Mouse (Mus musculus) forebrain, embryonic 16.5 days (tissue): ENCODE measurements around the gene Olfr1122. TPM values are rescaled to one million over a fixed set of nuclear protein-coding genes. Genes with fewer than 3 reads are reported as not detected.
"Not testable (repeated sequence)": the region's sequence is repeated elsewhere in the genome, so short reads cannot be mapped to it uniquely, and the experiment has no call there.

Experiments
- ATAC-seq: fragments of 200-750 bp; cut with Nextera tagmentation; 2 replicates; pipeline ENCODE4 v1.8.0; 2017; ENCODE audit warnings: mild to moderate bottlenecking, moderate library complexity
- H3K27ac ChIP-seq: fragments of 300-500 bp; sonication (generic); 2 replicates; pipeline ENCODE4 v1.5.1; 2014; ENCODE audit warnings: low read length, control low read depth
- H3K27me3 ChIP-seq: fragments of 300-500 bp; sonication (generic); replicated peaks from 2 replicates; pipeline ENCODE4 v1.6.1; 2014; ENCODE audit warnings: low read length; ENCODE audit not compliant: control insufficient read depth, insufficient read depth
- H3K36me3 ChIP-seq: fragments of 300-500 bp; sonication (generic); 2 replicates; pipeline ENCODE4 v1.6.1; 2014; ENCODE audit not compliant: control insufficient read depth, insufficient read depth
- H3K4me1 ChIP-seq: fragments of 300-500 bp; sonication (generic); replicated peaks from 2 replicates; pipeline ENCODE4 v1.6.1; 2014; ENCODE audit warnings: low read length; ENCODE audit not compliant: control insufficient read depth, insufficient read depth
- H3K4me2 ChIP-seq: fragments of 300-500 bp; sonication (generic); 2 replicates; pipeline ENCODE4 v1.6.1; 2014; ENCODE audit warnings: mild to moderate bottlenecking, low read length, control low read depth
- H3K4me3 ChIP-seq: fragments of 300-500 bp; sonication (generic); replicated peaks from 2 replicates; pipeline ENCODE4 v1.5.1; 2014; ENCODE audit warnings: mild to moderate bottlenecking, low read length, control low read depth
- H3K9ac ChIP-seq: fragments of 300-500 bp; sonication (generic); replicated peaks from 2 replicates; pipeline ENCODE4 v1.6.1; 2014; ENCODE audit warnings: low read depth, low read length, control low read depth
- H3K9me3 ChIP-seq: fragments of 300-500 bp; sonication (generic); 2 replicates; pipeline ENCODE4 v1.6.1; 2016; ENCODE audit warnings: low read length; ENCODE audit not compliant: control insufficient read depth
- WGBS: fragments of 180-500 bp; shearing (Covaris S2); extraction: QIAGEN DNeasy Blood & Tissue Kit; methylation state at CpG from one replicate; pipeline ENCODE4 v1.1.7; 2014; 5-methylcytosine and 5-hydroxymethylcytosine counted together
- polyA plus RNA-seq: library from polyadenylated mRNA; unstranded; fragments of >200 nt; fragmentation: Nextera tagmentation; extraction: Ambion mirVana; gene quantifications from 2 replicates; pipeline ENCODE4 v1.2.1, GENCODE M21; 2015

Gene Olfr1122
- not detected in 2 replicates for polyA plus RNA-seq

- no peaks in the 10 kb centered on the region for H3K27me3 ChIP-seq
- ATAC-seq = no peak
- no peaks in the 10 kb centered on the region for H3K9me3 ChIP-seq
- H3K36me3 ChIP-seq = no peaks in the 10 kb centered on the region
- H3K27ac ChIP-seq = no peak within 1 kb of the TSS
- WGBS = 91% methylated on average over 2 of the region's 2 CpGs
- H3K4me1 ChIP-seq = no peaks in the 10 kb centered on the region
- no peak within 1 kb of the TSS for H3K9ac ChIP-seq
- H3K4me3 ChIP-seq = no peak within 1 kb of the TSS
- no peak within 1 kb of the TSS for H3K4me2 ChIP-seq
Measured at GRCm38 (mm10) chr2:87385549-87385948, at the start of gene Olfr1122. Gene Olfr1122, plus strand, starts transcription at chr2:87385849.

- Histone ChIP-seq H3K4me2 (no peak within 1 kb of the TSS), H3K27me3 (no peaks in the 10 kb centered on the region), H3K27ac (no peak within 1 kb of the TSS), H3K9ac (no peak within 1 kb of the TSS), H3K4me1 (no peaks in the 10 kb centered on the region), H3K4me3 (no peak within 1 kb of the TSS), H3K9me3 (no peaks in the 10 kb centered on the region), H3K36me3 (no peaks in the 10 kb centered on the region)
- no peak for ATAC-seq
- WGBS = 60% methylated on average over 2 of the region's 2 CpGs
Measured at GRCm38 (mm10) chr2:87354515-87354914, 31.1 kb upstream of the Olfr1122 start, which contains the start of gene Olfr1120. Gene Olfr1120, plus strand, starts transcription at chr2:87354815.

GRCm38 (mm10) chr2:87360121-87360520, 25.5 kb upstream of the Olfr1122 start:
- not testable (repeated sequence) for H3K4me2 ChIP-seq, H3K9ac ChIP-seq, H3K27me3 ChIP-seq, H3K27ac ChIP-seq, H3K9me3 ChIP-seq, H3K4me3 ChIP-seq, H3K4me1 ChIP-seq, ATAC-seq, H3K36me3 ChIP-seq
- 98% methylated on average over 2 of the region's 2 CpGs for WGBS

- no peaks in the 10 kb centered on the region for H3K9me3 ChIP-seq
- H3K27me3 ChIP-seq = no peaks in the 10 kb centered on the region
- H3K9ac ChIP-seq = no peak within 1 kb of the TSS
- 35% methylated on average over 1 of the region's 1 CpGs for WGBS
- H3K4me1 ChIP-seq = no peaks in the 10 kb centered on the region
- no peak within 1 kb of the TSS for H3K27ac ChIP-seq
- H3K4me3 ChIP-seq = no peak within 1 kb of the TSS
- no peak within 1 kb of the TSS for H3K4me2 ChIP-seq
- ATAC-seq = no peak
- no peaks in the 10 kb centered on the region for H3K36me3 ChIP-seq
Measured at GRCm38 (mm10) chr2:87369595-87369994, 16.1 kb upstream of the Olfr1122 start, which contains the start of gene Olfr1121. Gene Olfr1121, plus strand, starts transcription at chr2:87369895.

GRCm38 (mm10) chr2:87371726-87372125, 13.9 kb upstream of the Olfr1122 start:
- no peak overlapping the region for H3K4me2 ChIP-seq
- no peaks in the 10 kb centered on the region for H3K9me3 ChIP-seq
- whole genome bisulfite sequencing = 89% methylated on average over 4 of the region's 4 CpGs
- no peaks in the 10 kb centered on the region for H3K27me3 ChIP-seq
- H3K27ac ChIP-seq = no peak overlapping the region
- no peaks in the 10 kb centered on the region for H3K4me1 ChIP-seq
- H3K4me3 ChIP-seq = no peak overlapping the region
- ATAC-seq = no peak
- H3K9ac ChIP-seq = no peak overlapping the region
- H3K36me3 ChIP-seq = no peaks in the 10 kb centered on the region

- H3K27ac ChIP-seq = no peak overlapping the region
- no peak for ATAC-seq
- no peak overlapping the region for H3K9ac ChIP-seq
- WGBS = 87% methylated on average over 2 of the region's 2 CpGs
- H3K4me2 ChIP-seq = no peak overlapping the region
- H3K4me3 ChIP-seq = no peak overlapping the region
- no peaks in the 10 kb centered on the region for H3K9me3 ChIP-seq
- H3K36me3 ChIP-seq = no peaks in the 10 kb centered on the region
- H3K27me3 ChIP-seq = no peaks in the 10 kb centered on the region
- no peaks in the 10 kb centered on the region for H3K4me1 ChIP-seq
Measured at GRCm38 (mm10) chr2:87383935-87384334, 1.7 kb upstream of the Olfr1122 start.

GRCm38 (mm10) chr2:87393605-87394004, 8.0 kb downstream of the Olfr1122 start:
- H3K9ac ChIP-seq, H3K9me3 ChIP-seq, H3K27me3 ChIP-seq, H3K4me3 ChIP-seq, ATAC-seq, H3K4me2 ChIP-seq, H3K4me1 ChIP-seq, H3K27ac ChIP-seq, H3K36me3 ChIP-seq: not testable (repeated sequence)
- WGBS = 90% methylated on average over 4 of the region's 5 CpGs

GRCm38 (mm10) chr2:87394686-87395085, 9.0 kb downstream of the Olfr1122 start:
- H3K27me3 ChIP-seq, H3K4me1 ChIP-seq, H3K4me3 ChIP-seq, H3K36me3 ChIP-seq, H3K9me3 ChIP-seq, ATAC-seq, H3K27ac ChIP-seq, H3K4me2 ChIP-seq, H3K9ac ChIP-seq: not testable (repeated sequence)
- WGBS = 82% methylated on average over 7 of the region's 7 CpGs

GRCm38 (mm10) chr2:87416335-87416734, 30.7 kb downstream of the Olfr1122 start, which contains the start of gene Olfr1123:
Gene Olfr1123, plus strand, starts transcription at chr2:87416635.
- Histone ChIP-seq H3K4me1 (no peaks in the 10 kb centered on the region), H3K4me2 (no peak within 1 kb of the TSS), H3K36me3 (no peaks in the 10 kb centered on the region), H3K27me3 (no peaks in the 10 kb centered on the region), H3K4me3 (no peak within 1 kb of the TSS), H3K9ac (no peak within 1 kb of the TSS), H3K9me3 (no peaks in the 10 kb centered on the region), H3K27ac (no peak within 1 kb of the TSS)
- 88% methylated on average over 1 of the region's 1 CpGs for WGBS
- no peak for ATAC-seq

GRCm38 (mm10) chr2:87429975-87430374, 44.3 kb downstream of the Olfr1122 start, which contains the start of gene Olfr1124:
Gene Olfr1124, plus strand, starts transcription at chr2:87430275.
- no peak within 1 kb of the TSS for H3K4me3 ChIP-seq

More at GRCm38 (mm10) chr2:87429975-87430374, 44.3 kb downstream of the Olfr1122 start, which contains the start of gene Olfr1124:
- H3K4me1 ChIP-seq = no peaks in the 10 kb centered on the region
- no peak within 1 kb of the TSS for H3K4me2 ChIP-seq
- no peaks in the 10 kb centered on the region for H3K27me3 ChIP-seq
- no peaks in the 10 kb centered on the region for H3K36me3 ChIP-seq
- no peaks in the 10 kb centered on the region for H3K9me3 ChIP-seq
- no peak within 1 kb of the TSS for H3K9ac ChIP-seq
- H3K27ac ChIP-seq = no peak within 1 kb of the TSS
- no peak for ATAC-seq
- WGBS = 94% methylated on average over 1 of the region's 1 CpGs
